Mouse (Mus musculus) cerebellum, adult 11 months (tissue): ENCODE data around the gene Ptpn12.

ENCODE experiments used
- DNase-seq: peaks from one replicate; pipeline ENCODE4 v3.0.0; 2022

Gene Ptpn12

DNA sequence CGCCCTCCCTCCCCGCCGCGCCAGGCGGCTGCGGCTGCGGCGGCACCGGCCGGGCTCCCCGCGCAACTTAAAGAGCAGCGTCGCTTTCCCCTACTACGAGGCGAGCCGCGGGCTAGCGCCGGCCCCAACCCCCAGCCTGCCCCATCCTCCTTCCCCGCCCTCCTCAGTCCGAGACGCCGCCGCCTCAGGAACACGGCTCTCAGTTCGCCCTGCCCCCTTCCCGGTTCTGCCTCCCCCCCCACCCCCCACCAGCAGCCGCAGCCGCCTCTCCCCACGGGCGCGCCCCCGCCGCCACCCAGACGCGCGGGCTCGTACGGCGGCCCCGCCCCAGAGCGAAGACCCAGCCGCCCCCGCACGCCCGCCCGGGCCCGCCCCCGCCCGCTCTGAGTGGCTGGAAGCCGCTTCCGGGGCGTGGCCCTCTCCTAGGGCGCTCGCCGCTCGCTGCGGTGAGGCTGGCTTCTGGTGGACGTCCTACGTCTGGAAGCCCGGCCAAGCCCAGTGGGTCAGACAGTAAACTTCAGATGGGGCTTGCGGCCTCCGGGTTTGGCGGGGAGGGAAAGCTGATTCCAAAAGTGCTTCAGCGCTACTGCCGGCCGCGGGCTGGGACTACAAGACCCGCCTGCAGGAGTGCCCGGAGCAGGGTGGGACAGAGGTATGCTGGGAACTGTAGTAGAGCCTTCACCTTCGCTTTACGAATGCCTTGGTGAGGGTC lies at the start of gene Ptpn12:
Gene Ptpn12, minus strand, starts transcription at position 92 of the 712 bp plus-strand sequence.
- peak; percentile 94 for DNase-seq

GRCm38 (mm10) chr5:21091179-21091578 lies 35.5 kb upstream of the Ptpn12 start:
- no peak for DNase-seq

- no peak for DNase-seq
These were observed 1.5 kb upstream of the Ptpn12 start for GRCm38 (mm10) chr5:21057217-21057616.

DNA sequence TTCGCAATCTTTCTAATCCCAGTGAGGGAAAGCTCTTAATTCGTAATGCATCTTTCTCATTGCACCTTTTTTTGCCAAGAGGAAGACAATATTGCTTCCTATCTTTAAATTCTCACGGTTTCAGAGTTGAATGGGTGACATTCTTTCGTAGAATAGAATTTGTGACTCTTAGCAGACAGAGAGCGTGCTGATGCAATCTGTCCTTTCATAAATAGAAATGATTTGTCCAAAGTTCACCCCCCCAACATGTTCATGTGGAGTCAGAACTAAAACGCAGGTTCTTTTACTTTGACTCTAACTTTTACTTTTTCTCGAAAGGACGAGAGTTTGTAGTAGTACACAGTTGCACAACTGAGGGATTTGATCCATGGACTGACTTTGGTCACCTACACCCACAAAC lies 884 bp upstream of the Ptpn12 start:
- DNase-seq = no peak

GRCm38 (mm10) chr5:21055071-21055819 lies 466 bp downstream of the Ptpn12 start:
- DNase-seq = no peak

- peak; percentile 38 for DNase-seq
These were observed 1.1 kb downstream of the Ptpn12 start for GRCm38 (mm10) chr5:21054472-21055070.

- DNase-seq = no peak
These were observed 2.0 kb downstream of the Ptpn12 start for GRCm38 (mm10) chr5:21053571-21054307.

GRCm38 (mm10) chr5:21052521-21052920 lies 3.2 kb downstream of the Ptpn12 start:
- no peak for DNase-seq

- DNase-seq = no peak
These were observed 5.0 kb downstream of the Ptpn12 start for GRCm38 (mm10) chr5:21050770-21051122.

- no peak for DNase-seq
These were observed 5.5 kb downstream of the Ptpn12 start for GRCm38 (mm10) chr5:21050061-21050769.

DNA sequence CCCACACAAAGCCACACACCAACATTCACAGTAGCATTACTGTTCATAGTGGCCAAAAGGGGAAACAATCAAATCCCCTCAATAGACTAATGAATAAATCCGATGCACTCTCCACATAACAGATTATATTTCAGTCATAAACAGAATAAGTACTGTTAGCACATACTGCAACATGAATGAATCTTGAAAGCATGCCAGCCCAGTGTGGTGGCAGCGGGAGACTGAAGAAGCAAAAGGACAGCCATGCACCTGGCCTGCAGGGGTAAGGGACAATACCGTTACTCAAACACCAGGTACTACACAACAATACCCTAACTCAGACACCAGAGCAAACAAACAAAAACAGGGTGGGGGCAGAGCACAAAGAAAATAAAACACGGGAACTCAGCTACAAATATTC lies 6.7 kb downstream of the Ptpn12 start:
- no peak for DNase-seq

DNA sequence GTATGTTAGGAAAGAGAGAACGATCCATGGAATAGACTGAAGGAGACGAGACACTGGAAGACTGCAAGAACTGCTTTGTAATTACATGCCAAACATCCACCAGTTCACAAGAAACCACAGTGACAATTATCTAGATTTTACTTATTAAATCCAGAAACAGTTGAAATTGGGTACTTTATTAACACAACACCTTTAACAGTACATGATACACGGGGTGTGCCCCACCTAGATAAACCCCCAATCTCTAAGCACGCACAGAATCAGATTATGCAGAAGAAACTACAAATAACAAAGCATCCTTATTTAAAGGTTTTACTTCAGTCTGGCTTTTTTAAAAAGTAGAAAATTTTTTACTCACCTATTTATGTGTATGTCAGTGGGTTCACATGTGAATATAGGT lies 8.6 kb downstream of the Ptpn12 start:
- no peak for DNase-seq

GRCm38 (mm10) chr5:21046150-21047048 lies 9.3 kb downstream of the Ptpn12 start:
- DNase-seq = no peak

DNA sequence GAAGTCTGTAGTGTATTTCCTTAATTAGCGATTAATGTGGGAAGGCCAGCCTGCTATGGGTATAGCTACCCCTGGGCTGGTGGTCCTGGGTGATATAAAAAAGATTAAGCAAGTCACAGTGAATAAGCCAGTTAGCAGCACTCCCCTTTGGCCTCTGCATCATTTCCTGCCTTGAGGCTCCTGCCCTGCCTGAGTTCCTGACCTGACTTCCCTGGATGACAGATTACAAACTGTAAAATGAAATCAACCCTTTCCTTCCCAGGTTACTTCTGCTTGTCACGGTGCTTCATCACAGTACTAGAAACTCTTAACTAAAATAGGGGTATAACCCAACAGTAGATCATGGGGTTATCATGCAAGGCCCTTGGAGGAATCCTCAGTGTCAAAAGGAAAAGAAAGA lies 10.2 kb downstream of the Ptpn12 start:
- no peak for DNase-seq

DNA sequence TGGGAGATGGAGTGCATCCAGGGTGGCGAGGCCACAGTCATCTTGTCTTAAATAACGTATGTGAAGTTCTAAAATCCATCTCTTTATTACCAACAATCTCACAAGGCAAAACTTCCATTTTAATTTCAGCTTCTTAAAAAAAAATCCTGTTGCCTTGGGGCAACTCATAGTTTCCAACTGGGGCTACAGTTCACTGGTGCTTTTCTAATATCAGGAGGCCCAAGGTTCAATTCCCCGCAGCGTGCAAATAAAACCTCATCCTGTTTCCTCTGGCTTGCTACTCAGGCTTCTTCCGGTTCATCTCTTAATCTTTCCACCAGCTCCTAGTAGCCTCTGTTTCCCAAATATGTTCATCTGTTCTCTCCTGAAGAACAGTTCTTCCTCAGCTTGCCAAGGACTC lies 17.6 kb downstream of the Ptpn12 start:
- no peak for DNase-seq

- no peak for DNase-seq
These were observed 19.8 kb downstream of the Ptpn12 start for GRCm38 (mm10) chr5:21035689-21036480.

DNA sequence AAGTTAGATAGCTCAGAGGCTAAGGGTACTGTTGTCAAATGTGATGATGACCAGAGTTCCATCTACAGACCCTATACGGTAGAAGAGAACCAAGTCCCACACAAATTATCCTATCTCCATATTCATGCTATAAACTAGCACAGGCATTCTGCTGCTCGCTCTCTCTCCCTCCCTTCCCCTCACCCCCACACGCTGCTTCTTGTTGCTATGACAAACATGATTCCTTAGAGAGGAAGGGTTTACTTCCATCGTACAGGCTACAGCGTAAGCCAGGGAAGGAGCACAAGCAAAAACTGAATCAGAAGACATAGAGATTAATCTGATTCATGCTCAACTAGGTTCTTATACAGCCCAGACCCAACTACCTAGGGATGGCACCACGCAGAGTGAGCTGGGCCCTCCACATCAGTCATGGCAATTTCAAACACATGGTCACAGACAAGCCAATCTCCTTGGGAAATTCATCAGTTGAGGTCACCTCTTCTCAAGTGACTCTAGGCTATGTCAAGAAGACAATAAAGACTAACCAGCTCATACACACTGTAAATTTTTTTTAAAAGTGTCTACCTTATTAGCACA lies 21.2 kb downstream of the Ptpn12 start:
- no peak for DNase-seq

- DNase-seq = no peak
These were observed 22.2 kb downstream of the Ptpn12 start for GRCm38 (mm10) chr5:21033382-21034056.

GRCm38 (mm10) chr5:21032626-21033025 lies 23.1 kb downstream of the Ptpn12 start:
- DNase-seq = no peak

DNA sequence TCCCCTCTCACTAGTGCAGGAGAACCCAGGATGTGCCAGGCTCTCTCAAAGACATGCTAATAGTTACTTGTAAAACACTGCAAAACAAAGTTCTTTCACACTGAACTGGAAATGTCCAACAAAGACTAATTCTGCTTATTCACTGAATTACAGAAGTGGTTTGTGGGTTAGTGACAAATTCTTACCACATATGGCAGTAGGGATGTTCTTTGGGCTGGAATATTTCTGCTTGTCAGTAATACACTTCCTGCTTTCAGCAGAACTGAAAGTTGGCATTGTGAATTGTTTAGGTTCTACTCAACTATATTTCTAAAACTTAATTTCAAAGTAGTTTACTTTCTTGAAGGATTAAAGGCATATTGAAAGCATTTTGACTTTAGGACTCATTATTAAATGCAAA lies 25.5 kb downstream of the Ptpn12 start:
- DNase-seq = no peak
